Mouse (Mus musculus) small intestine, adult 2 months (tissue): ENCODE data around the gene Reck.

ENCODE experiments used
- CTCF ChIP-seq: fragments of 200-500 bp; IDR thresholded peaks from 2 replicates; pipeline ENCODE4 v1.5.1; 2012; ENCODE audit warnings: low read depth, mild to moderate bottlenecking, control low read depth, inconsistent platforms, low read length, moderate library complexity, mixed read lengths; ENCODE audit not compliant: insufficient replicate concordance, insufficient read length; ENCODE audit errors: extremely low read depth
- POLR2A ChIP-seq: fragments of 200-500 bp; IDR thresholded peaks from 2 replicates; pipeline ENCODE4 v1.6.1; 2012; ENCODE audit warnings: low read depth, mild to moderate bottlenecking, control low read depth, inconsistent platforms, low read length, moderate library complexity

DNA sequence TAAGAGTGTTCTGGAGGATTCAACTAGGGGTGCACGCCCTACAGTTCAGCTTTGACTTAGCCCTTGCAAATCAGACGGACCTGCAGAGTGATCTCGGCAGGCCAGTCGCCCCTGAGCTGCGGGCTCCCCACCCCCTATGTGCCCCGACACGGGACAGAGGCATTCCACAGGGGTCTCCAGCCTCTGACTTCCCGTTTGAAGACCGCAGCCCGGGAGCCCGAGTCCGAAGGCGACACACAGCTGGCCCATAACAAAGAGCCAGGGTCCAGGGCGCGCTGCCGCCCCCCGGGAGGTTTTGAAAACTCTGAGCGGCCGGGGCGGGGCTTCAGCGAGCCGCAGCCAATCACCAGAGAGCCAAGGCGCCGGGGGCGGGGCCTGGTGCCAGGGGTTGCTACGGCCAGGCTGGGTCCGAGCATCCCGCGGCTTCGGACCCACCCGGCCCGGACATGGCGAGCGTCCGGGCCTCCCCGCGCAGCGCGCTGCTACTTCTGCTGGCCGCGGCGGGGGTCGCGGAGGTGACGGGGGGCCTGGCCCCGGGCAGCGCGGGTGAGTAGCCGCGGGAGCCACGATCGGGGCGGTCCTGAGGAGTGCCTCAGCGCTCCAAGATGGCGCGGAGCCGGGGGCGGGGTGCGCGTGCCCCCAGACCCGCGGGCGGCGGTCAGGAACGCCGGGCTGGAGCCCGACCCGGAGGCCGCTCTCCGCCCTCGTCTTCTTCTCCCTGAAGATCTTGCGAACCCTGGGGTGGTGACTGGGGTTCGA lies at the start of gene Reck:
- TF ChIP-seq CTCF: no peak
- no peak for TF ChIP-seq POLR2A
